Mouse (Mus musculus) small intestine, adult 2 months (tissue): ENCODE results near the gene Nup50.

Experiments used
- CTCF ChIP-seq: fragments of 200-500 bp; IDR thresholded peaks from 2 replicates; pipeline ENCODE4 v1.5.1; 2012; ENCODE audit warnings: low read depth, mild to moderate bottlenecking, control low read depth, inconsistent platforms, low read length, moderate library complexity, mixed read lengths; ENCODE audit not compliant: insufficient replicate concordance, insufficient read length; ENCODE audit errors: extremely low read depth
- POLR2A ChIP-seq: fragments of 200-500 bp; IDR thresholded peaks from 2 replicates; pipeline ENCODE4 v1.6.1; 2012; ENCODE audit warnings: low read depth, mild to moderate bottlenecking, control low read depth, inconsistent platforms, low read length, moderate library complexity

DNA sequence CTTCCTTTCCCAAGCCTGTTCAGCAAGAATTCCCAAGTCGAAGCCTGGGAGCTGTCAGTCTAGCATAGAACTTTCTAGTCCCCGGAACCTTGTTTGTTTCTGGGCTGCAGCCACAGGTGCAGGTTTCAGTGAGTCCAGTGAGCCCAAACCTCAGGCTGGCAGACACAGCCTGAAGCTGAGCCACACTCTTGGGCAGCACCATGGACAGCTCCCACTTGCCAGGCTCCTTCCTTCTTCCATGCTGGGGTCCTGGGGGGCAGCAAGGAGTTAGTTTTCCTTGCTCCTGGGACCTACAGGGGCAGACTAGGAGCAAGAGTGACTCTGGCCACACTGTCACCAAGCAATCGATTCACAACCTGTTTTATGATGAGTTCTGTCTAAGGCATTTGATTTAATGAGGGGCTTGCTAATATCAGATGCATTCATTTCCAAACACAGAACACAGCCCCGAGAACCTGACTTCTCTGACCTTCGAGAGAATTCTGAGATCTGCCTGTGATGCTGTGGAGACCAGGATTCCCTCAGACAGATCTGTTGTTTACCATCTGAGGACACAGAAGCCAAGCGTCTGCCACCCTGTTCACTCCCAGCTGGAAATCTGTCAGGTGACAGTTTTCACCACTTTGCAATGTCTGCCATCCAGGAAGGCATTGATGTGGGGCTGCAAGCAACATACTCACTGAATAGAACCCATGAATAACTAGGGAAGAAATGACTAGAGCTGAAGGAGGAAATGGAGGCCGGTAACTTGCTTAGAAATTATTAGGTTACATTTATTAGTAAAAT, 42.6 kb downstream of the Nup50 start:
- TF ChIP-seq POLR2A (no peak), CTCF (no peak)
